Mouse (Mus musculus) hindbrain, postnatal 0 days (tissue): ENCODE measurements around the gene Gm20458. TPM values are rescaled to one million over a fixed set of nuclear protein-coding genes. Genes with fewer than 3 reads are reported as not detected.

Experiments
- ATAC-seq: fragments of 200-750 bp; cut with Nextera tagmentation; 2 replicates; pipeline ENCODE4 v1.8.0; 2017; ENCODE audit warnings: mild to moderate bottlenecking, moderate TSS enrichment, moderate library complexity
- DNase-seq: peaks from one replicate; pipeline ENCODE4 v3.0.0-alpha.2; 2015; ENCODE audit warnings: low spot score
- H3K27ac ChIP-seq: fragments of 300-500 bp; sonication (generic); 2 replicates; pipeline ENCODE4 v1.5.1; 2014; ENCODE audit warnings: mild to moderate bottlenecking
- H3K27me3 ChIP-seq: fragments of 300-500 bp; sonication (generic); 2 replicates; pipeline ENCODE4 v1.6.1; 2014; ENCODE audit warnings: low read length, mixed read lengths; ENCODE audit not compliant: insufficient read depth
- H3K36me3 ChIP-seq: fragments of 300-500 bp; sonication (generic); 2 replicates; pipeline ENCODE4 v1.6.1; 2014; ENCODE audit warnings: low read length, mixed read lengths; ENCODE audit not compliant: insufficient read depth
- H3K4me1 ChIP-seq: fragments of 300-500 bp; sonication (generic); 2 replicates; pipeline ENCODE4 v1.6.1; 2014; ENCODE audit warnings: antibody characterized with exemption, low read length, mixed read lengths; ENCODE audit not compliant: insufficient read depth
- H3K4me2 ChIP-seq: fragments of 300-500 bp; sonication (generic); 2 replicates; pipeline ENCODE4 v1.6.1; 2014; ENCODE audit warnings: low read depth, mild to moderate bottlenecking, low read length, moderate library complexity, mixed read lengths
- H3K4me3 ChIP-seq: fragments of 300-500 bp; sonication (generic); 2 replicates; pipeline ENCODE4 v1.5.1; 2014; ENCODE audit warnings: low read length
- H3K9ac ChIP-seq: fragments of 300-500 bp; sonication (generic); replicated peaks from 2 replicates; pipeline ENCODE4 v1.6.1; 2014; ENCODE audit warnings: mild to moderate bottlenecking, low read length, moderate library complexity, mixed read lengths
- H3K9me3 ChIP-seq: fragments of 300-500 bp; sonication (generic); 2 replicates; pipeline ENCODE4 v1.6.1; 2016; ENCODE audit warnings: low read length, mixed read lengths
- CTCF ChIP-seq: IDR thresholded peaks from 2 replicates; pipeline ENCODE4 v1.5.1; 2016; ENCODE audit warnings: antibody characterized with exemption, control low read depth, low read depth
- WGBS: fragments of 180-500 bp; shearing (Covaris S2); extraction: QIAGEN DNeasy Blood & Tissue Kit; methylation state at CpG from one replicate; pipeline ENCODE4 v1.1.7; 2014; 5-methylcytosine and 5-hydroxymethylcytosine counted together
- polyA plus RNA-seq: library from polyadenylated mRNA; unstranded; fragments of >200 nt; fragmentation: Nextera tagmentation; extraction: Ambion mirVana; gene quantifications from 2 replicates; pipeline ENCODE4 v1.2.1, GENCODE M21; 2015
- total RNA-seq: library from RNA; depleted of rRNA; stranded (reverse); fragments of >200 nt; gene quantifications from 2 replicates; pipeline ENCODE4 v1.2.3, GENCODE M21; 2014

Gene Gm20458
- total and polyA plus RNA-seq, 2 experiments from 2014 or later: 9.6 to 34.4 TPM

GRCm38 (mm10) chr2:164434681-164435080 lies 26.1 kb upstream of the Gm20458 start:
- ATAC-seq: no peak
- no peaks in the 10 kb centered on the region for H3K36me3 ChIP-seq
- TF ChIP-seq CTCF: no peak
- no peak for DNase-seq
- no peaks in the 10 kb centered on the region for H3K4me1 ChIP-seq
- no peaks in the 10 kb centered on the region for H3K27me3 ChIP-seq
- 81% methylated on average over 3 of the region's 3 CpGs for WGBS
- H3K4me2 ChIP-seq: no peak overlapping the region
- H3K27ac ChIP-seq: no peak overlapping the region
- no peak overlapping the region for H3K4me3 ChIP-seq
- H3K9ac ChIP-seq: no peak overlapping the region
- no peaks in the 10 kb centered on the region for H3K9me3 ChIP-seq

GRCm38 (mm10) chr2:164435216-164436090 lies 25.3 kb upstream of the Gm20458 start:
- H3K4me3 ChIP-seq: no peak overlapping the region
- no peaks in the 10 kb centered on the region for H3K9me3 ChIP-seq
- H3K9ac ChIP-seq: no peak overlapping the region
- no peak for ATAC-seq
- DNase-seq: no peak
- no peaks in the 10 kb centered on the region for H3K27me3 ChIP-seq
- H3K4me1 ChIP-seq: no peaks in the 10 kb centered on the region
- 65% methylated on average over 5 of the region's 5 CpGs for WGBS
- TF ChIP-seq CTCF: no peak
- no peaks in the 10 kb centered on the region for H3K36me3 ChIP-seq
- H3K4me2 ChIP-seq: no peak overlapping the region
- H3K27ac ChIP-seq: no peak overlapping the region

- ATAC-seq (peak; percentile 51; the same call in 1 of the 2 replicates), DNase-seq (peak; percentile 26)
- Histone ChIP-seq H3K9ac (no peak overlapping the region), H3K4me3 (no peak overlapping the region), H3K27me3 (no peaks in the 10 kb centered on the region), H3K9me3 (no peaks in the 10 kb centered on the region), H3K4me1 (0 out of 2 replicates have a peak, but pooled peaks cover 2% of the 10 kb centered on the region), H3K4me2 (no peak overlapping the region), H3K27ac (peak overlapping the region; percentile 71), H3K36me3 (no peaks in the 10 kb centered on the region)
- WGBS: 27% methylated on average over 8 of the region's 8 CpGs
- no peak for TF ChIP-seq CTCF
These were observed 24.4 kb upstream of the Gm20458 start for GRCm38 (mm10) chr2:164436215-164436913.

- DNase-seq (no peak), ATAC-seq (peak; percentile 63)
- WGBS: 68% methylated on average over 3 of the region's 3 CpGs
- TF ChIP-seq CTCF: no peak
- H3K27me3 ChIP-seq: no peaks in the 10 kb centered on the region
- no peak overlapping the region for H3K4me2 ChIP-seq
- peak overlapping the region; percentile 71 for H3K27ac ChIP-seq
- 0 out of 2 replicates have a peak, but pooled peaks cover 3% of the 10 kb centered on the region for H3K4me1 ChIP-seq
- no peaks in the 10 kb centered on the region for H3K36me3 ChIP-seq
- no peak overlapping the region for H3K9ac ChIP-seq
- no peaks in the 10 kb centered on the region for H3K9me3 ChIP-seq
- no peak overlapping the region for H3K4me3 ChIP-seq
These were observed 23.8 kb upstream of the Gm20458 start for GRCm38 (mm10) chr2:164436961-164437360.

GRCm38 (mm10) chr2:164437710-164438109 lies 23.1 kb upstream of the Gm20458 start:
- Histone ChIP-seq H3K4me1 (peaks cover 7% of the 10 kb centered on the region; the same call in 1 of the 2 replicates), H3K9ac (no peak overlapping the region), H3K27ac (no peak overlapping the region), H3K9me3 (no peaks in the 10 kb centered on the region), H3K4me3 (no peak overlapping the region), H3K36me3 (no peaks in the 10 kb centered on the region), H3K27me3 (no peaks in the 10 kb centered on the region), H3K4me2 (no peak overlapping the region)
- 77% methylated on average over 6 of the region's 6 CpGs for WGBS
- DNase-seq: no peak
- no peak for TF ChIP-seq CTCF
- ATAC-seq: no peak

- Histone ChIP-seq H3K4me2 (no peak overlapping the region), H3K4me1 (peaks cover 12% of the 10 kb centered on the region), H3K9ac (no peak overlapping the region), H3K27ac (no peak overlapping the region), H3K27me3 (no peaks in the 10 kb centered on the region), H3K9me3 (no peaks in the 10 kb centered on the region), H3K4me3 (no peak overlapping the region), H3K36me3 (no peaks in the 10 kb centered on the region)
- no peak for TF ChIP-seq CTCF
- DNase-seq: no peak
- ATAC-seq: no peak
- WGBS: 72% methylated on average over 8 of the region's 8 CpGs
These were observed 22.5 kb upstream of the Gm20458 start for GRCm38 (mm10) chr2:164438257-164438656.
